Mouse (Mus musculus) liver, embryonic 16.5 days (tissue): Measurements from ENCODE around the gene Mnx1. TPM values are rescaled to one million over a fixed set of nuclear protein-coding genes. Genes with fewer than 3 reads are reported as not detected.
"Not testable (repeated sequence)": the region's sequence is repeated elsewhere in the genome, so short reads cannot be mapped to it uniquely, and the experiment has no call there.

ENCODE experiments used
- ATAC-seq: fragments of 200-750 bp; cut with Nextera tagmentation; 2 replicates; pipeline ENCODE4 v1.8.0; 2017; ENCODE audit warnings: low read depth, mild to moderate bottlenecking, moderate number of reproducible peaks, moderate library complexity
- H3K27ac ChIP-seq: fragments of 300-500 bp; sonication (generic); 2 replicates; pipeline ENCODE4 v1.5.1; 2014; ENCODE audit warnings: mild to moderate bottlenecking, low read length
- H3K27me3 ChIP-seq: fragments of 300-500 bp; sonication (generic); 2 replicates; pipeline ENCODE4 v1.6.1; 2014; ENCODE audit warnings: low read depth, low read length, mixed read lengths; ENCODE audit not compliant: control insufficient read depth, insufficient read depth
- H3K36me3 ChIP-seq: fragments of 300-500 bp; sonication (generic); 2 replicates; pipeline ENCODE4 v1.6.1; 2014; ENCODE audit warnings: mild to moderate bottlenecking; ENCODE audit not compliant: control insufficient read depth, insufficient read depth
- H3K4me1 ChIP-seq: fragments of 300-500 bp; sonication (generic); 2 replicates; pipeline ENCODE4 v1.6.1; 2014; ENCODE audit warnings: low read depth, low read length, mixed read lengths; ENCODE audit not compliant: control insufficient read depth
- H3K4me2 ChIP-seq: fragments of 300-500 bp; sonication (generic); 2 replicates; pipeline ENCODE4 v1.6.1; 2014; ENCODE audit warnings: low read depth, low read length, mixed read lengths
- H3K4me3 ChIP-seq: fragments of 300-500 bp; sonication (generic); 2 replicates; pipeline ENCODE4 v1.5.1; 2014; ENCODE audit warnings: low read depth, mild to moderate bottlenecking, low read length
- H3K9ac ChIP-seq: fragments of 300-500 bp; sonication (generic); 2 replicates; pipeline ENCODE4 v1.6.1; 2014; ENCODE audit warnings: low read depth, low read length
- H3K9me3 ChIP-seq: fragments of 300-500 bp; sonication (generic); replicated peaks from 2 replicates; pipeline ENCODE4 v1.6.1; 2016; ENCODE audit warnings: low read length; ENCODE audit not compliant: control insufficient read depth
- WGBS: fragments of 180-500 bp; shearing (Covaris S2); extraction: QIAGEN DNeasy Blood & Tissue Kit; methylation state at CpG from one replicate; pipeline ENCODE4 v1.1.7; 2014; ENCODE audit not compliant: insufficient replicate concordance; 5-methylcytosine and 5-hydroxymethylcytosine counted together
- polyA plus RNA-seq: library from polyadenylated mRNA; unstranded; fragments of >200 nt; fragmentation: Nextera tagmentation; extraction: Ambion mirVana; gene quantifications from 2 replicates; pipeline ENCODE4 v1.2.1, GENCODE M21; 2015

The Mnx1 gene
- polyA plus RNA-seq, 1 experiment from 2014 or later, result not detected

- Histone ChIP-seq H3K9me3 (no peaks in the 10 kb centered on the region), H3K4me3 (no peak overlapping the region), H3K36me3 (peaks cover 15% of the 10 kb centered on the region), H3K4me2 (no peak overlapping the region), H3K4me1 (no peaks in the 10 kb centered on the region), H3K9ac (no peak overlapping the region), H3K27me3 (no peaks in the 10 kb centered on the region), H3K27ac (no peak overlapping the region)
- 65% methylated on average over 4 of the region's 4 CpGs for WGBS
- ATAC-seq, result no peak
Measured at GRCm38 (mm10) chr5:29452352-29452751, 25.9 kb downstream of the Mnx1 start.

GRCm38 (mm10) chr5:29445275-29445674, 33.0 kb downstream of the Mnx1 start:
- H3K9ac ChIP-seq, result no peak overlapping the region
- H3K4me3 ChIP-seq, result no peak overlapping the region
- no peak for ATAC-seq
- no peaks in the 10 kb centered on the region for H3K27me3 ChIP-seq
- H3K27ac ChIP-seq, result no peak overlapping the region
- no peak overlapping the region for H3K4me2 ChIP-seq
- no peaks in the 10 kb centered on the region for H3K4me1 ChIP-seq
- WGBS, result 75% methylated on average over 2 of the region's 2 CpGs
- H3K9me3 ChIP-seq, result no peaks in the 10 kb centered on the region
- peaks cover 59% of the 10 kb centered on the region for H3K36me3 ChIP-seq

GRCm38 (mm10) chr5:29436728-29437127, 41.5 kb downstream of the Mnx1 start:
- H3K9me3 ChIP-seq, ATAC-seq, H3K9ac ChIP-seq, H3K27ac ChIP-seq, H3K4me3 ChIP-seq, H3K27me3 ChIP-seq: not testable (repeated sequence)
- H3K4me2 ChIP-seq, result peak overlapping the region; percentile 76; the same call in 1 of the 2 replicates
- H3K4me1 ChIP-seq, result peaks cover 17% of the 10 kb centered on the region
- 66% methylated on average over 6 of the region's 6 CpGs for WGBS
- H3K36me3 ChIP-seq, result peaks cover 44% of the 10 kb centered on the region

- peaks cover 4% of the 10 kb centered on the region; the same call in 1 of the 2 replicates for H3K27me3 ChIP-seq
- H3K4me2 ChIP-seq, result peak overlapping the region; percentile 76
- peak; percentile 68 for ATAC-seq
- peak overlapping the region; percentile 88 for H3K9ac ChIP-seq
- peak overlapping the region; percentile 96 for H3K4me3 ChIP-seq
- WGBS, result 23% methylated on average over 8 of the region's 8 CpGs
- peak overlapping the region; percentile 76 for H3K27ac ChIP-seq
- peaks cover 17% of the 10 kb centered on the region for H3K4me1 ChIP-seq
- H3K36me3 ChIP-seq, result peaks cover 35% of the 10 kb centered on the region
- no peaks in the 10 kb centered on the region for H3K9me3 ChIP-seq
Measured at GRCm38 (mm10) chr5:29435491-29435890, 42.8 kb downstream of the Mnx1 start.

GRCm38 (mm10) chr5:29434872-29435358, 43.4 kb downstream of the Mnx1 start:
- Histone ChIP-seq H3K9ac (peak overlapping the region; percentile 88), H3K27me3 (peaks cover 4% of the 10 kb centered on the region; the same call in 1 of the 2 replicates), H3K4me3 (peak overlapping the region; percentile 96), H3K27ac (peak overlapping the region; percentile 76), H3K4me1 (peaks cover 17% of the 10 kb centered on the region), H3K36me3 (peaks cover 31% of the 10 kb centered on the region), H3K4me2 (peak overlapping the region; percentile 76), H3K9me3 (no peaks in the 10 kb centered on the region)
- WGBS, result under 1% methylated on average over 48 of the region's 48 CpGs
- peak; percentile 58 for ATAC-seq

GRCm38 (mm10) chr5:29434228-29434871, 43.9 kb downstream of the Mnx1 start, which contains the start of gene Nom1:
TSS of gene Nom1 (plus strand) at chr5:29434664.
- no peaks in the 10 kb centered on the region for H3K9me3 ChIP-seq
- H3K27ac ChIP-seq, result peak within 1 kb of the TSS; percentile 76
- peak; percentile 85 for ATAC-seq
- H3K4me2 ChIP-seq, result peak within 1 kb of the TSS; percentile 76
- H3K4me3 ChIP-seq, result peak within 1 kb of the TSS; percentile 96
- H3K9ac ChIP-seq, result peak within 1 kb of the TSS; percentile 88
- H3K4me1 ChIP-seq, result peaks cover 17% of the 10 kb centered on the region
- WGBS, result 4% methylated on average over 29 of the region's 29 CpGs
- H3K36me3 ChIP-seq, result peaks cover 27% of the 10 kb centered on the region
- peaks cover 4% of the 10 kb centered on the region; the same call in 1 of the 2 replicates for H3K27me3 ChIP-seq

- not testable (repeated sequence) for H3K4me2 ChIP-seq, H3K27ac ChIP-seq, ATAC-seq, H3K27me3 ChIP-seq, H3K9ac ChIP-seq, H3K4me1 ChIP-seq, H3K4me3 ChIP-seq, H3K9me3 ChIP-seq, H3K36me3 ChIP-seq
- 32% methylated on average over 3 of the region's 3 CpGs for WGBS
Measured at GRCm38 (mm10) chr5:29423330-29423729, 54.9 kb downstream of the Mnx1 start.

Other genes starting within 250 kb of the Mnx1 start
- 1.7 and 2.4 TPM in 2 replicates for gene Lmbr1, start 100.1 kb downstream of the Mnx1 start, polyA plus RNA-seq
- gene Nom1, start 43.8 kb downstream of the Mnx1 start, polyA plus RNA-seq, result 12.6 and 14.2 TPM in 2 replicates
- gene Ube3c, start 90.8 kb upstream of the Mnx1 start, polyA plus RNA-seq, result 4.3 and 4.7 TPM in 2 replicates